Mouse (Mus musculus): ENCODE measurements around the gene Exosc5.

Gene Exosc5

GRCm38 (mm10) chr7:25705801-25706251 lies 46.9 kb downstream of the Exosc5 start:
- peak in 1 of 2 experiments; percentile 21 for DNase-seq (ENCODE audit: low spot score in 2 of 2)

- peak in 1 of 2 experiments; percentile 29 for DNase-seq (ENCODE audit: low spot score in 2 of 2)
These were observed 47.7 kb downstream of the Exosc5 start for GRCm38 (mm10) chr7:25706578-25707170.

GRCm38 (mm10) chr7:25707581-25708292 lies 48.8 kb downstream of the Exosc5 start:
- peak; percentile 87 to 93 for DNase-seq (ENCODE audit: low spot score in 2 of 2)

- peak; percentile 66 to 77 for DNase-seq (ENCODE audit: low spot score in 2 of 2)
These were observed 51.0 kb downstream of the Exosc5 start for GRCm38 (mm10) chr7:25709961-25710360.

GRCm38 (mm10) chr7:25710519-25711130 lies 51.7 kb downstream of the Exosc5 start:
- DNase-seq (ENCODE audit: low spot score in 2 of 2) = peak in 1 of 2 experiments; percentile 17

GRCm38 (mm10) chr7:25711165-25711564 lies 52.2 kb downstream of the Exosc5 start:
- DNase-seq (ENCODE audit: low spot score in 2 of 2) = no peak

- peak; percentile 35 to 47 for DNase-seq (ENCODE audit: low spot score in 2 of 2)
These were observed 52.8 kb downstream of the Exosc5 start for GRCm38 (mm10) chr7:25711731-25712197.

GRCm38 (mm10) chr7:25712801-25713200 lies 53.8 kb downstream of the Exosc5 start:
- no peak for DNase-seq (ENCODE audit: low spot score in 2 of 2)

GRCm38 (mm10) chr7:25714581-25714980 lies 55.6 kb downstream of the Exosc5 start:
- no peak for DNase-seq (ENCODE audit: low spot score in 2 of 2)

GRCm38 (mm10) chr7:25715731-25716271 lies 56.8 kb downstream of the Exosc5 start:
- DNase-seq (ENCODE audit: low spot score in 2 of 2) = no peak

- no peak for DNase-seq (ENCODE audit: low spot score in 2 of 2)
These were observed 58.5 kb downstream of the Exosc5 start for GRCm38 (mm10) chr7:25717478-25717877.

GRCm38 (mm10) chr7:25718788-25719417 lies 59.9 kb downstream of the Exosc5 start, which contains the start of gene Ccdc97:
Gene Ccdc97, minus strand, starts transcription at chr7:25719088.
- peak; percentile 95 to 96 for DNase-seq (ENCODE audit: low spot score in 2 of 2)

GRCm38 (mm10) chr7:25719761-25720610 lies 61.0 kb downstream of the Exosc5 start:
- DNase-seq (ENCODE audit: low spot score in 2 of 2) = peak; percentile 53 to 59

GRCm38 (mm10) chr7:25720760-25721159 lies 61.8 kb downstream of the Exosc5 start:
- DNase-seq (ENCODE audit: low spot score in 2 of 2) = no peak
